Mouse (Mus musculus) heart, embryonic 10.5 days (tissue): ENCODE measurements around the gene Zfp28. TPM values are rescaled to one million over a fixed set of nuclear protein-coding genes. Genes with fewer than 3 reads are reported as not detected.
A peak's percentile ranks its signal among the peaks of the same experiment; 100 is the strongest.
"Not testable (repeated sequence)": the region's sequence is repeated elsewhere in the genome, so short reads cannot be mapped to it uniquely, and the experiment has no call there.

Experiments
- DNase-seq: peaks from one replicate; pipeline ENCODE4 v3.0.0-alpha.2; 2017; ENCODE audit warnings: low spot score
- H3K27ac ChIP-seq: fragments of 300-500 bp; sonication (generic); 2 replicates; pipeline ENCODE4 v1.5.1; 2016; ENCODE audit warnings: mild to moderate bottlenecking
- H3K27me3 ChIP-seq: fragments of 300-500 bp; sonication (generic); 2 replicates; pipeline ENCODE4 v1.6.1; 2016; ENCODE audit warnings: mild to moderate bottlenecking; ENCODE audit not compliant: poor library complexity, insufficient read depth, severe bottlenecking
- H3K36me3 ChIP-seq: fragments of 300-500 bp; sonication (generic); 2 replicates; pipeline ENCODE4 v1.6.1; 2016; ENCODE audit warnings: mild to moderate bottlenecking, moderate library complexity
- H3K4me1 ChIP-seq: fragments of 300-500 bp; sonication (generic); 2 replicates; pipeline ENCODE4 v1.6.1; 2016; ENCODE audit warnings: mild to moderate bottlenecking
- H3K4me3 ChIP-seq: fragments of 300-500 bp; sonication (generic); 2 replicates; pipeline ENCODE4 v1.5.1; 2016; ENCODE audit warnings: mild to moderate bottlenecking, moderate library complexity
- H3K9me3 ChIP-seq: fragments of 300-500 bp; sonication (generic); 2 replicates; pipeline ENCODE4 v1.6.1; 2016; ENCODE audit warnings: mild to moderate bottlenecking, moderate library complexity
- WGBS: fragments of 180-500 bp; shearing (Covaris S2); methylation state at CpG from one replicate; pipeline ENCODE4 v1.1.7; 2016; 5-methylcytosine and 5-hydroxymethylcytosine counted together
- polyA plus RNA-seq: library from polyadenylated mRNA; unstranded; fragments of >200 nt; fragmentation: Nextera tagmentation; extraction: Ambion mirVana; gene quantifications from 2 replicates; pipeline ENCODE4 v1.2.1, GENCODE M21; 2016

The Zfp28 gene
- polyA plus RNA-seq, 1 experiment from 2014 or later, result 8.6 TPM

GRCm38 (mm10) chr7:6368146-6368545, 14.9 kb upstream of the Zfp28 start:
- DNase-seq, H3K4me3 ChIP-seq, H3K36me3 ChIP-seq, H3K4me1 ChIP-seq, H3K27ac ChIP-seq, H3K27me3 ChIP-seq, H3K9me3 ChIP-seq: not testable (repeated sequence)
- 78% methylated on average over 5 of the region's 5 CpGs for WGBS

- 76% methylated on average over 3 of the region's 3 CpGs for WGBS
- H3K4me3 ChIP-seq, result no peak overlapping the region
- no peak overlapping the region for H3K27ac ChIP-seq
- H3K36me3 ChIP-seq, result no peaks in the 10 kb centered on the region
- no peaks in the 10 kb centered on the region for H3K4me1 ChIP-seq
- no peaks in the 10 kb centered on the region for H3K27me3 ChIP-seq
- no peak for DNase-seq
- no peaks in the 10 kb centered on the region for H3K9me3 ChIP-seq
These were observed 13.6 kb upstream of the Zfp28 start for GRCm38 (mm10) chr7:6369460-6369859.

- no peaks in the 10 kb centered on the region for H3K4me1 ChIP-seq
- no peaks in the 10 kb centered on the region for H3K27me3 ChIP-seq
- no peak overlapping the region for H3K4me3 ChIP-seq
- H3K27ac ChIP-seq, result no peak overlapping the region
- DNase-seq, result no peak
- no peaks in the 10 kb centered on the region for H3K36me3 ChIP-seq
- no peaks in the 10 kb centered on the region for H3K9me3 ChIP-seq
- WGBS, result 79% methylated on average over 3 of the region's 3 CpGs
These were observed 10.1 kb upstream of the Zfp28 start for GRCm38 (mm10) chr7:6372993-6373392.

GRCm38 (mm10) chr7:6378441-6378840, 4.7 kb upstream of the Zfp28 start:
- H3K4me1 ChIP-seq, result peaks cover 6% of the 10 kb centered on the region; the same call in 1 of the 2 replicates
- no peaks in the 10 kb centered on the region for H3K9me3 ChIP-seq
- H3K4me3 ChIP-seq, result no peak overlapping the region
- DNase-seq, result no peak
- 86% methylated on average over 8 of the region's 8 CpGs for WGBS
- no peaks in the 10 kb centered on the region; the same call in 1 of the 2 replicates for H3K36me3 ChIP-seq
- H3K27ac ChIP-seq, result no peak overlapping the region
- no peaks in the 10 kb centered on the region for H3K27me3 ChIP-seq

GRCm38 (mm10) chr7:6381431-6381830, 1.7 kb upstream of the Zfp28 start:
- Histone ChIP-seq H3K9me3 (no peaks in the 10 kb centered on the region), H3K4me1 (peaks cover 6% of the 10 kb centered on the region; the same call in 1 of the 2 replicates), H3K27me3 (no peaks in the 10 kb centered on the region), H3K27ac (no peak overlapping the region), H3K36me3 (peaks cover 2% of the 10 kb centered on the region; the same call in 1 of the 2 replicates), H3K4me3 (no peak overlapping the region)
- DNase-seq, result no peak
- WGBS, result 80% methylated on average over 2 of the region's 2 CpGs

- WGBS, result 59% methylated on average over 8 of the region's 8 CpGs
- no peaks in the 10 kb centered on the region for H3K9me3 ChIP-seq
- H3K27me3 ChIP-seq, result no peaks in the 10 kb centered on the region
- peak overlapping the region; percentile 70 for H3K4me3 ChIP-seq
- no peak overlapping the region for H3K27ac ChIP-seq
- peaks cover 6% of the 10 kb centered on the region; the same call in 1 of the 2 replicates for H3K4me1 ChIP-seq
- H3K36me3 ChIP-seq, result peaks cover 13% of the 10 kb centered on the region
- no peak for DNase-seq
These were observed 916 bp downstream of the Zfp28 start for GRCm38 (mm10) chr7:6384011-6384410.

GRCm38 (mm10) chr7:6386995-6387394, 3.9 kb downstream of the Zfp28 start:
- H3K9me3 ChIP-seq, result no peaks in the 10 kb centered on the region
- H3K4me3 ChIP-seq, result no peak overlapping the region
- no peaks in the 10 kb centered on the region for H3K27me3 ChIP-seq
- no peak for DNase-seq
- H3K36me3 ChIP-seq, result peaks cover 42% of the 10 kb centered on the region
- no peak overlapping the region for H3K27ac ChIP-seq
- peaks cover 6% of the 10 kb centered on the region; the same call in 1 of the 2 replicates for H3K4me1 ChIP-seq
- 92% methylated on average over 8 of the region's 8 CpGs for WGBS

- H3K9me3 ChIP-seq, result no peaks in the 10 kb centered on the region
- no peaks in the 10 kb centered on the region for H3K27me3 ChIP-seq
- no peak overlapping the region for H3K4me3 ChIP-seq
- no peak overlapping the region for H3K27ac ChIP-seq
- H3K4me1 ChIP-seq, result no peaks in the 10 kb centered on the region
- DNase-seq, result no peak
- peaks cover 61% of the 10 kb centered on the region for H3K36me3 ChIP-seq
- 88% methylated on average over 5 of the region's 5 CpGs for WGBS
These were observed 5.9 kb downstream of the Zfp28 start for GRCm38 (mm10) chr7:6388971-6389370.

GRCm38 (mm10) chr7:6389449-6389848, 6.4 kb downstream of the Zfp28 start:
- Histone ChIP-seq H3K27me3 (no peaks in the 10 kb centered on the region), H3K4me1 (no peaks in the 10 kb centered on the region), H3K4me3 (no peak overlapping the region), H3K27ac (no peak overlapping the region), H3K36me3 (peaks cover 66% of the 10 kb centered on the region), H3K9me3 (no peaks in the 10 kb centered on the region)
- WGBS, result 74% methylated on average over 5 of the region's 5 CpGs
- DNase-seq, result no peak

GRCm38 (mm10) chr7:6397996-6398975, 15.2 kb downstream of the Zfp28 start, which contains the start of gene Smim17:
Gene Smim17, plus strand, starts transcription at chr7:6398715.
- no peak within 1 kb of the TSS for H3K27ac ChIP-seq
- H3K9me3 ChIP-seq, result no peaks in the 10 kb centered on the region
- peak; percentile 79 for DNase-seq
- 28% methylated on average over 25 of the region's 25 CpGs for WGBS
- H3K36me3 ChIP-seq, result peaks cover 24% of the 10 kb centered on the region
- H3K27me3 ChIP-seq, result no peaks in the 10 kb centered on the region
- H3K4me3 ChIP-seq, result peak within 1 kb of the TSS; percentile 58
- H3K4me1 ChIP-seq, result peaks cover 4% of the 10 kb centered on the region; the same call in 1 of the 2 replicates

- Histone ChIP-seq H3K4me1 (no peaks in the 10 kb centered on the region), H3K27ac (no peak within 1 kb of the TSS), H3K36me3 (no peaks in the 10 kb centered on the region), H3K9me3 (no peaks in the 10 kb centered on the region), H3K27me3 (0 out of 2 replicates have a peak, but pooled peaks cover 2% of the 10 kb centered on the region), H3K4me3 (no peak within 1 kb of the TSS)
- 2% methylated on average over 17 of the region's 17 CpGs for WGBS
- peak; percentile 95 for DNase-seq
These were observed 26.9 kb downstream of the Zfp28 start, which contains the start of gene Gm20715 for GRCm38 (mm10) chr7:6410043-6410442. Gene Gm20715, plus strand, starts transcription at chr7:6410277.

GRCm38 (mm10) chr7:6414626-6415441, 31.7 kb downstream of the Zfp28 start:
- 7% methylated on average over 21 of the region's 22 CpGs for WGBS
- H3K27ac ChIP-seq, result no peak overlapping the region
- no peak overlapping the region for H3K4me3 ChIP-seq
- no peaks in the 10 kb centered on the region for H3K9me3 ChIP-seq
- no peak for DNase-seq
- H3K36me3 ChIP-seq, result no peaks in the 10 kb centered on the region
- H3K27me3 ChIP-seq, result 0 out of 2 replicates have a peak, but pooled peaks cover 4% of the 10 kb centered on the region
- no peaks in the 10 kb centered on the region for H3K4me1 ChIP-seq

- DNase-seq, result no peak
These were observed 32.3 kb downstream of the Zfp28 start for GRCm38 (mm10) chr7:6415442-6415787.

More at GRCm38 (mm10) chr7:6415442-6415787, 32.3 kb downstream of the Zfp28 start:
- Histone ChIP-seq H3K4me1 (no peaks in the 10 kb centered on the region), H3K36me3 (no peaks in the 10 kb centered on the region), H3K27ac (no peak overlapping the region), H3K9me3 (no peaks in the 10 kb centered on the region), H3K4me3 (no peak overlapping the region), H3K27me3 (0 out of 2 replicates have a peak, but pooled peaks cover 4% of the 10 kb centered on the region)
- WGBS, result 24% methylated on average over 8 of the region's 8 CpGs
